ENCODE assay signal across 8 mouse cellular contexts in genomic region chr9:7914487-7914886, GRCm38 (mm10). TPM values are rescaled to one million over a fixed set of nuclear protein-coding genes. Genes with fewer than 3 reads are reported as not detected.
DNase-seq lines count a peak whose midpoint lies in the region; ATAC-seq and TF ChIP-seq lines count a peak whose summit lies in the region.

No protein-coding gene starts in this region.

- ATAC-seq in embryonic facial prominence, embryonic 11.5 days (replicated peaks; ENCODE audit: insufficient number of reproducible peaks, low FRiP score, low TSS enrichment, low read depth), result peak; percentile 88
- ATAC-seq in liver, postnatal 0 days, result peak; percentile 93
- ATAC-seq in neural tube, embryonic 13.5 days (ENCODE audit: low read depth), result peak; percentile 96

- H3K4me1 ChIP-seq in embryonic facial prominence, embryonic 11.5 days (ENCODE audit: control insufficient read depth, insufficient read depth, low read length), result no peaks in the 10 kb centered on the region
- peaks cover 6% of the 10 kb centered on the region; the same call in 1 of the 2 replicates for H3K4me1 ChIP-seq in liver, postnatal 0 days (ENCODE audit: insufficient read depth)
- peaks cover 7% of the 10 kb centered on the region for H3K4me1 ChIP-seq in neural tube, embryonic 13.5 days (replicated peaks)

- H3K4me3 ChIP-seq in embryonic facial prominence, embryonic 11.5 days (ENCODE audit: low read depth, low read length), result peak overlapping the region; percentile 6; the same call in 1 of the 2 replicates
- H3K4me3 ChIP-seq in liver, postnatal 0 days (ENCODE audit: low read depth, low read length), result peak overlapping the region; percentile 25; the same call in 1 of the 2 replicates
- H3K4me3 ChIP-seq in neural tube, embryonic 13.5 days, result peak overlapping the region; percentile 29

- DNase-seq in B cell, adult 2 months, result peak; percentile 15 to 24
- DNase-seq in adrenal gland, postnatal 10 days, result peak; percentile 67
- peak; percentile 90 for DNase-seq in embryonic facial prominence, embryonic 11.5 days (ENCODE audit: low spot score)
- DNase-seq in heart, adult 9 months (ENCODE audit: low spot score in 2 of 2), result peak; percentile 48 to 56
- DNase-seq in kidney, adult 18-20 months, result peak; percentile 52
- DNase-seq in liver, postnatal 0 days, result peak; percentile 78
- DNase-seq in urinary bladder, postnatal 14 days (ENCODE audit: low spot score), result peak; percentile 56

- no peak overlapping the region for H3K9ac ChIP-seq in embryonic facial prominence, embryonic 11.5 days (replicated peaks; ENCODE audit: low read length)
- no peak overlapping the region for H3K9ac ChIP-seq in liver, postnatal 0 days (replicated peaks)
- H3K9ac ChIP-seq in neural tube, embryonic 13.5 days, result peak overlapping the region; percentile 49; the same call in 1 of the 2 replicates

- 2% methylated on average over 11 of the region's 11 CpGs for WGBS in embryonic facial prominence, embryonic 11.5 days
- WGBS in liver, postnatal 0 days (ENCODE audit: insufficient replicate concordance), result 6% methylated on average over 11 of the region's 11 CpGs
- 5% methylated on average over 11 of the region's 11 CpGs for WGBS in neural tube, embryonic 13.5 days

- TF ChIP-seq CTCF in liver, postnatal 0 days (IDR thresholded peaks at IDR 0.05; ENCODE audit: low read depth), result 0 out of 2 replicates have a peak, but pooled peaks have one; percentile 30

- H3K4me2 ChIP-seq in embryonic facial prominence, embryonic 11.5 days (ENCODE audit: low read depth, low read length), result peak overlapping the region; percentile 36
- H3K4me2 ChIP-seq in liver, postnatal 0 days (ENCODE audit: low read depth, low read length), result peak overlapping the region; percentile 63
- H3K4me2 ChIP-seq in neural tube, embryonic 13.5 days, result peak overlapping the region; percentile 55

- H3K36me3 ChIP-seq in embryonic facial prominence, embryonic 11.5 days (replicated peaks; ENCODE audit: control insufficient read depth, insufficient read depth, low read depth, low read length), result no peaks in the 10 kb centered on the region
- H3K36me3 ChIP-seq in liver, postnatal 0 days (replicated peaks; ENCODE audit: insufficient read depth, low read length), result no peaks in the 10 kb centered on the region
- no peaks in the 10 kb centered on the region for H3K36me3 ChIP-seq in neural tube, embryonic 13.5 days

- H3K9me3 ChIP-seq in embryonic facial prominence, embryonic 11.5 days (replicated peaks; ENCODE audit: control insufficient read depth, low read length), result no peaks in the 10 kb centered on the region
- no peaks in the 10 kb centered on the region for H3K9me3 ChIP-seq in liver, postnatal 0 days (ENCODE audit: low read length)
- no peaks in the 10 kb centered on the region for H3K9me3 ChIP-seq in neural tube, embryonic 13.5 days

- no peak overlapping the region for H3K27ac ChIP-seq in embryonic facial prominence, embryonic 11.5 days (replicated peaks; ENCODE audit: low read depth, low read length)
- no peak overlapping the region for H3K27ac ChIP-seq in liver, postnatal 0 days (ENCODE audit: low read depth)
- H3K27ac ChIP-seq in neural tube, embryonic 13.5 days (replicated peaks), result peak overlapping the region; percentile 33; the same call in 1 of the 2 replicates

- TF ChIP-seq EP300 in liver, postnatal 0 days (IDR thresholded peaks at IDR 0.05; ENCODE audit: low read depth), result no peak

- H3K27me3 ChIP-seq in embryonic facial prominence, embryonic 11.5 days (ENCODE audit: control insufficient read depth, insufficient read depth, low read length), result no peaks in the 10 kb centered on the region
- H3K27me3 ChIP-seq in liver, postnatal 0 days (ENCODE audit: insufficient read depth, low read length), result no peaks in the 10 kb centered on the region
- no peaks in the 10 kb centered on the region for H3K27me3 ChIP-seq in neural tube, embryonic 13.5 days

RNA-seq across cellular contexts. Expression of gene Birc3, which starts 41.5 kb away (rescaled TPM):
- total RNA-seq in adrenal gland, postnatal 10 days (2021), result 10 to 100 TPM; 22.2 to 22.7 TPM
- polyA plus RNA-seq in embryonic facial prominence, embryonic 11.5 days (2014; fragmentation: Nextera tagmentation; extraction: Ambion mirVana), result 6.5 and 8.6 TPM in 2 replicates
- 7.2 and 7.8 TPM in 2 replicates for polyA plus RNA-seq in liver, postnatal 0 days (2015; fragmentation: Nextera tagmentation; extraction: Ambion mirVana)
- polyA plus RNA-seq in neural tube, embryonic 13.5 days (2015; fragmentation: Nextera tagmentation; extraction: Ambion mirVana), result 2.3 and 3.1 TPM in 2 replicates

Comparison
In these comparisons a context has a peak if more than half of its experiments do, and no peak if none do; other contexts are left out.
1. DNase-seq: peak in every context shown above with its lines; median percentile 90 in embryonic facial prominence, embryonic 11.5 days; 78 in liver, postnatal 0 days; 67 in adrenal gland, postnatal 10 days; 56 in urinary bladder, postnatal 14 days; 52 in heart, adult 9 months; 52 in kidney, adult 18-20 months; 20 in B cell, adult 2 months.